Mouse (Mus musculus) brain, embryonic 18.5 days (tissue): Measurements from ENCODE around the gene Bfsp1.

Experiments used
- DNase-seq: peaks from one replicate; pipeline ENCODE4 v3.0.0-alpha.2; 2012; ENCODE audit warnings: low read depth, low spot score

Bfsp1 gene

GRCm38 (mm10) chr2:143796335-143797013, 66.5 kb downstream of the Bfsp1 start:
- DNase-seq, result no peak

GRCm38 (mm10) chr2:143795858-143796257, 67.1 kb downstream of the Bfsp1 start:
- no peak for DNase-seq

- DNase-seq, result no peak
Measured at GRCm38 (mm10) chr2:143789911-143790310, 73.1 kb downstream of the Bfsp1 start.

GRCm38 (mm10) chr2:143780310-143780709, 82.7 kb downstream of the Bfsp1 start:
- DNase-seq, result no peak
